Mouse (Mus musculus) thymus, postnatal 14 days (tissue): ENCODE data around the gene Rin2.

Experiments
- DNase-seq: peaks from one replicate; pipeline ENCODE4 v3.0.0; 2021

Gene Rin2

GRCm38 (mm10) chr2:145831949-145832835 is 157.2 kb downstream of the Rin2 start:
- peak; percentile 54 for DNase-seq

DNA sequence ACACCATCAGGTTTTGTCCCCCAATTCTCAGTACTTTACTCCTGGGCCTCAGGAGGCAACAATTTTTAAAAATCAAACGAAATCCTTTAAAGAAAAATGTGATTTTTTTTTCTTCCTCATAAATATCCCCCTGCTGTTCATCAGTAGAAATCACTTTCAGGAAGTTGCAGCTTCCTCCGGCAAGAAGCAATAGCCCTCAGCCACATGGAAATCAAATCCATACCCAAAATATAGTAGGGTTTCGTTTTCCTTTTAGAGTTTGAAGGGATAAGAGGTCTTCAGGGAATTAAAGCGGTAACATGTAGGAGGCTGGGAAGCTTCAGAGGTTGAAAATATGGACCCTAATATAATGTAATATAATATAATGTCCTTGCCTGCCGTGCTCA is 157.8 kb downstream of the Rin2 start:
- DNase-seq, result no peak

DNA sequence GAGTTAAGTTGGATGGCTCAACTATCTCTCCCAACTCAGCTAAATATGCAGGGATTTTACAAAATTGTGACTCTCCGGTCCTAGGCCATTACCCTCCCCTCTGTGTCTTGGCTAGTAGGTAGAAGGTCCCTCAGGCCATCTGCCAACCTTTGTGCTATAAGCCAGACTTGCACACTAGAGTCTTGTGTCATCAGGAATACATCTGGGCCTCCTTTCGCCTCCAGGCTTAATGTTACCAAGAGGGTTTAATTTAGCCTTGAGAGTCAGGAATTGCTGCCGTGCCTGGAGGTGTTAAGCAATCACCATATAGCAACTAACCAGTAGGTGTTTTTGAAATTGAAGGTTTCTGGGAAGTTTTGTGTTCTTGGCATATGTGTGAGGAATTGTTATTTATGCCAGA is 158.3 kb downstream of the Rin2 start:
- DNase-seq, result no peak

GRCm38 (mm10) chr2:145835920-145836319 is 160.9 kb downstream of the Rin2 start:
- DNase-seq, result no peak

- no peak for DNase-seq
Measured at GRCm38 (mm10) chr2:145838675-145839074, 163.7 kb downstream of the Rin2 start.

GRCm38 (mm10) chr2:145839565-145840315 is 164.7 kb downstream of the Rin2 start:
- DNase-seq, result no peak

- DNase-seq, result no peak
Measured at GRCm38 (mm10) chr2:145840320-145840719, 165.3 kb downstream of the Rin2 start.

GRCm38 (mm10) chr2:145840910-145841870 is 166.2 kb downstream of the Rin2 start:
- no peak for DNase-seq

DNA sequence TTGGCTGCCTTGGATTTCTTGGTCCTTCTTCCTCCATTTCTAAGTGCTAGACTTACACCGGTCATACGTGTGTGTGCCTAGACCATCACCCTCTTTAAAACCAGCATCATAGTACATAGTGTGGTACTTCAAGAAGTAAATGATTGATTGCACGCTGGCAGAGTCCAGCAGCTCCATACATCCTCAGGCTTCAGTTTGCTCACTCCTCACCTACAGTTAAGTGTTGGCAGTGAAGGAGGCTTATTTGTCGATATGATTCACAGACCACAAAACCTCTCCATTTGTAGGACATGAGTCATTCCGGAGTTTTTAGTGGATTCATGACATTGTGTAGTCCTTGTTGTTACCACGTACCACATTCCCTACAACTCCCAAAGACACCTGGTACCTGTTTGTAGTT is 168.3 kb downstream of the Rin2 start:
- no peak for DNase-seq

DNA sequence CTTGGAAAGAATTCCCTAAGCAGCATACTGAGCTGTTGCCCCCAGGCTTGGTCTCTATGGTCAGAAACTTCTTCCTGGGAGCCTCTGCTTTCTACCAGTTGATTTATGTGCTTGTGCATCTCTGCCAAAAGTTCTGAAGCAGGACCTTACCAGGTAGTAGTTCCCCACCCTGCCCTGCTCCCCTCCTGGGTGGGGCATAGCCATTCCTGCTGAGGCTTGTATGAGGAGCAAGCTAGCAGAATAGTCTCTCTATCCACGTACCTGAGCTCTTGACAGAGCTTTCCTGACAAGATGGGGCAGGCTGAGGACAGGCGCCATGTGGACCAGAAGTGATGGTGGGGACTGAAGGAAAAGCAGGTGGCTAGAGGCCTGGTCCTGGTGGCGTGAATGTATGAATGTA is 171.6 kb downstream of the Rin2 start:
- DNase-seq, result no peak

GRCm38 (mm10) chr2:145849170-145849905 is 174.3 kb downstream of the Rin2 start:
- DNase-seq, result no peak

GRCm38 (mm10) chr2:145850779-145851178 is 175.8 kb downstream of the Rin2 start:
- no peak for DNase-seq

DNA sequence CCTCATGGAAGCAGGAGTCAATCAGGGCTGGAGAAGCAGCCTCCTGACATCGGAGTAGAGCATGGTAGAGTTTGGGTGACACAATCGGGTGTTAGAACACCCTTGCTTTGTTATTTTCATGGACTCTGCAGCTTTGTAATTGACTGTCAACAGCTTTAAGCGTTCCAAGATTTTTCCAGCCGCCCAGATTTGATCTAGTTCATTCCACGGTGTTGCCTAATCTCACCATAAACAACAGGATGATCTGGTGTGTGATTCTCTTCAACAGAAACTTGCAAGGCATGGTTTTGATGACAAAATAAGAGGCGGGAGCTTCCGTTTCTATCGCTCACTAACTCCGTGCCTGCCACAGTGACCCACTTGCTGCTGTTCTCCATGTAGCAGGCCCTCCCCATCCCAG is 180.8 kb downstream of the Rin2 start:
- DNase-seq, result no peak

GRCm38 (mm10) chr2:145857864-145858263 is 182.8 kb downstream of the Rin2 start:
- no peak for DNase-seq

DNA sequence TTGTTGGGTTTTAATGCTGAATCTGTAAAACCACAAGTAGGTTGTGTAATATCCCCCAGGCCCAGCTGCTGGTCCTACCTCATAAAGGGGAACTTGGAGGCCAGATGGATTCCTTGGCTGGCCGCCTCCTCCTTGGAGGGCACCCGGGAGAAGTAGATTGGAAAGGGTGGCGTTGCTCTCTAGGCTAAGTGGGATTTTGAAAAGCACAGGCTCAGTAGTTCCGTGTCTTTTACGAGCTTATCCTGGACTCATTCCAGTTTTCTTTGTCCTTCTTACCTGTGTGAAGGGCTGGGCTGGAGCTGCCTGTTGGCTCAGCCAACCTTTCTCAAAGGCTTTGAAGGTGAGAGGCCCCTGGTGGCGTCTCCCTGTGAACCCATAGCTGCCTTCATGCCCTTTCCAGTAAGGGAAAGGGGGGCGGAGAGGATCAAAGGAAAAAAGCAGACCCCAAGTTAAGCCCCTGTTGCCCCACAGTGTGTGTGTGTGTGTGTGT is 184.5 kb downstream of the Rin2 start:
- no peak for DNase-seq

GRCm38 (mm10) chr2:145859932-145860801 is 185.2 kb downstream of the Rin2 start:
- DNase-seq, result peak; percentile 55

DNA sequence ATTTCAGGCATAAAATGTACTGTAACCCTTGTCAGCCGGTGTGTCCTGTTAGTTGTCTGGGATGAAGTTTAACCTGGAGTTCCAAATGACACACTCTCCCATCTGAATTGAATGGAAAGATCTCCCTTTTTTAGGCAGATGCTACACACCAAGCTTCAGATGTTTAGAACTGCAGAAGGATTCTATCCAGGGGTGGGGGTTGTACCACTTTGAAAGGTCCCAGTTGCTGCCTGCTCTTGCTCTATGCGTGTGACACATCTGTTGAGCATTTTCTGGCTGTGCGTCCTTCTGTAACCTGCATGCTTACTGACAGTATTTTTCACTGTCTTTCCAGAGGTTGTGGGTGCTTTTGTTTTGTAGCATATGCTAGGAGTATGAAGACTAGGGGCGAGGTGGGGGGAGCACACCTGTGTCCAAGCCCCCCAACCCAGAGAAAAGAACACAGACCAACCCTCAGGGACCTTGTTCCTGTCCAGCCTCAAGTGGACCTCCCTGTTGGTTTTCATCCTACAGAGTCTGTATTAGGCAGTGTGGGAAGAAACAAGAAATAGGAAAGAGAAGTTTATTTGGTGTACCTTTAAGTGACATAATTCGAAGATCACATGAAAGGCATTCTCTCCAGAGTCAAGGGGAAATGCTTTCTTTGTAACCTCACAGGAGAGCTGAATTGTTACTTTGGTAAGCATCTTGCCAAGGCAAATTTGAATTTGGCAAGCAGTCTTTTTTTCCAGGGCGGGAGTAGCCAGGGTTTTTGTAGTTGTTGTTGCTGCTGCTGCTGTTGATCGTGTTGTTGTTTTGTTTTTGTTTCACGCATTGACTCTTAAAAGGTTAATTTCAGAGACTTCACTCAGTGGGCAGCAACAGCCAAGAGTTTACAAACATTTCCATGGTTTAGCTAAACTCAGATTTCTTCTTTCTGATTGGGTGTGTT is 186.4 kb downstream of the Rin2 start:
- DNase-seq, result no peak

DNA sequence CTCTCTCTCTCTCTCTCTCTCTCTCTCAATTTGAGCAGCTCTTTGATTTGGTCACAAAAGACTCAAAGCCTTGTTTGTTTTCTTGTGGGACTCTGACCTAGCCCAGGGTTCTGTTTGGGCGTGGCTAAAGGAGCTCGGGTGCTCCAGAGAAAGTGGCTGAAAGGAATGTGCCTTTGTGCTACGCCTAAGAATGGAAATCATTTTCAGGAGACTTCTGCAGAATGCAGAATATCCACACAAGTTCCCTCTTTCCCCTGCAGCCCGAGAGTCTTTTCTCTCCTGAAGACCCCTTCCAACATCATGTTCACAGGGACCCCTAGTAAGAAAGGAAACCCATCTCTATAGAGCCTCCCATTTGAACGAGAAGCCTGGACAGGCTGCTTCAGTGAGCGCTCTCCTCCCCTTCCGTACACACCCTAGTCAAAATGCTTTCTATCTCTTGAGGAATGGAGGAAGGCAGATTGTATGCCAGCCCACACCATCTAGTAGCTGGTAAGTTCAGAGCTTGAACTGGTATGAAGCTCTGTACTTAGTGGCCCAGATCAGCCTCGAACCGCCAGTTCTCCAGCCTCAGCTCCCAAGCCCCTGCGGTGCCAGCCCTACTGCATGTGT is 187.3 kb downstream of the Rin2 start:
- no peak for DNase-seq

DNA sequence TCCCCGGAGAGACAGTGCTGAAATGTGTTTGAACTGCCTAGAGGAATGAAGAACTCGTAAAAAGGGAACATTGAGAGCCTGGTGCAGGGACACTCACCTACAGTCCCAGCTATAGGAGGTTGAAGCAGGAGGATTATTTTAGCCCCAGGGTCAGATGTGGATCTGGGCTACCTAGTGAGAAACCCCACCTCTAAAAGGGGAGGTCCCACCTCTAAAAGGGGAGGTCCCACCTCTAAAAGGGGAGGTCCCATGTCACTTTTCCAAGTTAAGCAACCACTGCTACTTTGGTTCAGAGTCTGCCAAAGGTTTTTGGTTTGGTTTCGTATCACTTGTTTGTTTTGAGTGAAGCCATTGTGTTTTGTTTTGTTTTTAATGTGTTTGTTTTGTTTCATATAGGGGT is 190.3 kb downstream of the Rin2 start:
- DNase-seq, result no peak
